Mouse (Mus musculus): ENCODE data around the gene Car10. TPM values are rescaled to one million over a fixed set of nuclear protein-coding genes. Genes with fewer than 3 reads are reported as not detected.
A peak's percentile ranks its signal among the peaks of the same experiment; 100 is the strongest.

Gene Car10
- polyA plus RNA-seq, 1 experiment, result not detected

DNA sequence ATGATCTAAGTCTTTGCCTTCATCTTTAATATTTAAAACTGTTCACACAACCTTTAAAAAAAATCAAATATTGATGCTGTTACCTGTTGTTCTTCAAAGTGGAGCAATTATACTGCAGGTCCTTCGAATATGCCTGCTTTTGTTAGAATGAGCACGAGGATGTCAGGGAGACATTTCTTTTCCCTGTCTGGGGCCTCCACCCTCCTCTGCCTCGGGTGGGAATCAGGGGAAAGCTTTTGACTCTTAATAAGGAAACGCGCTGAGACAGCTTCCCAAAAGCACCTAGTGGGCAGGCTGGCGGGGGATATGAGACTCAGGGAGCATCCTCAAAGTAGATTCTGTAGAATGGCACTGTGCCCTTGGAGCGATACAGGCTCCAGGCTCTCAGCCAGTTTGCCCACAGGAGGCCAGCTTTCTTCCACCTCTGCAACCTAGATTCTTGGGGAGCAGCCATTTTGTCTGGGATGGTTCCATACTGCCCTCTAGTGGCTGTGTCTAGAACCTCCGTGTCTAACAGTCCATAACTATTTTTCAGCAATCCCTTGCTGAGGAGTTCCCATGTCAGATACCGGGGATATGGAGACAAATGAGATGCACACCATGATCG, 373.8 kb downstream of the Car10 start:
- DNase-seq (ENCODE audit: low read depth, low spot score), result peak; percentile 35
- WGBS, result 41% methylated on average over 10 of the region's 10 CpGs

DNA sequence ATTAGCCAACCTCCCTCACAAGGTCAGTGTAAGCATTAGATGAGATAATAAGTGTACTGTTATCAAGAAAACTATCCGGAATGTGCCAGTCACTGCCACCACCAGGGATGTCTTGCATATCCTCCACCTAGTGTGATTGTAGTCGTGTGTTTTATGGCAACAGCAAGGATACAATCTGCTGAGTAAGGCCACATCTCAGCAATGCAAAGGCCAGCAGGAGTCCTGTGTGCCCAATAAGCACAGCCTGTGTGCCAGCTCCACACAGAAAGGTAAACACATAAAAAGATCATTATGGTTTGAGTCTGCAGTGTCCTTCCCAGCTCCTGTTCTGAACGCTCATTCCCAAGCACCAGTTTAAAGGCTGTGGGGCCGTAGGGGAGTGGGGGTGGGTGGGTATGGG, 386.8 kb downstream of the Car10 start:
- WGBS, result 27% methylated on average over 4 of the region's 4 CpGs
- no peak for DNase-seq (ENCODE audit: low read depth, low spot score)

DNA sequence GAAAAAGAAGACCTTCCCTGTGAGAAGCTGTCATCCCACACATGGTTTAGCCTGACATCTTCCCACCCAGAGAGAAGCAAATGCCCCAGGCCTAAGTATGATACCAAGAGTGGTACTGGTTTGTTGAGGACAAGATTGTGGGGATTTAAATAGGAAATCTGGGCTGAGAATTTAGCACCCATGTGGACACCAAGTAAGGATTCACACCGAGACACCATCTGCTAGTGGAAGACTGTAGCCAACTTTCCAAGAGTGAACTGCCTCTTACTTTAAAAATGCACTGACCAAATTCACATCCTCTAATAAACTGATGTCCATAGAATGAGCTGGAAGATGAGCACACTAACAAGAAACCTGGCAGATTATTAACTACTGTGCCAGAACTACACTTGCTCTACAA, 389.2 kb downstream of the Car10 start:
- DNase-seq (ENCODE audit: low read depth, low spot score), result no peak
- 74% methylated on average over 1 of the region's 1 CpGs for WGBS

DNA sequence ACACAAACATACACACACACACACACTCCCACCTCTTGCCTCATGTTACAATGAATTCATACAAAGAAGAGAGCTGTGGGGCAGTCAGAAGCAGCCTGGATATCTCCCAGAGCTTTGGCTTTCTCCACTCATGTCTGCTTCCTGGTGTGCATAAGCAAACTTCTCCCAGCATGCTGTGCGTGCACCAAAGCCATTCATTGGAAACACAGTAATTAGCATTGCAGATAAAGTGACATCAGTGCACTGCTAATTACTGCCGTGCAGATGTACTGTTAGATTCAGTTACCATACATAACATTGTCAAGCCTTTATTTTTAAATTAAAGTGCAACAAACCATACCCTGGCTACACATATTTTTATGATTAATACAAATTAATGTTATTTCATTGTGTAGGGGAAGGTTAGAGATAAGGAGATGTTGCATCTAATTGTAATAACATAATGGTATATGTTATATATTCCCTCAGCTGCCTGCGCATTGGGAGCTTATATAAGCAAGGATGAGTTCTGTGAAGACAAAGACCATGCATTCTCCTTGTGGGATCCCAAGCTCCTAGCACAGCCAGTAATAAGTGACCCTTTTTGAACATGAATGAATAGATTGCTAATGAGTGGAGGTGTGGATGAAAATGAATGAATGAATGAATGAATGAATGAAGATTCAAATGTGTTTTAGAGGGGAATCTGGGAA, 390.2 kb downstream of the Car10 start:
- no peak for DNase-seq (ENCODE audit: low read depth, low spot score)
- 84% methylated on average over 3 of the region's 3 CpGs for WGBS

DNA sequence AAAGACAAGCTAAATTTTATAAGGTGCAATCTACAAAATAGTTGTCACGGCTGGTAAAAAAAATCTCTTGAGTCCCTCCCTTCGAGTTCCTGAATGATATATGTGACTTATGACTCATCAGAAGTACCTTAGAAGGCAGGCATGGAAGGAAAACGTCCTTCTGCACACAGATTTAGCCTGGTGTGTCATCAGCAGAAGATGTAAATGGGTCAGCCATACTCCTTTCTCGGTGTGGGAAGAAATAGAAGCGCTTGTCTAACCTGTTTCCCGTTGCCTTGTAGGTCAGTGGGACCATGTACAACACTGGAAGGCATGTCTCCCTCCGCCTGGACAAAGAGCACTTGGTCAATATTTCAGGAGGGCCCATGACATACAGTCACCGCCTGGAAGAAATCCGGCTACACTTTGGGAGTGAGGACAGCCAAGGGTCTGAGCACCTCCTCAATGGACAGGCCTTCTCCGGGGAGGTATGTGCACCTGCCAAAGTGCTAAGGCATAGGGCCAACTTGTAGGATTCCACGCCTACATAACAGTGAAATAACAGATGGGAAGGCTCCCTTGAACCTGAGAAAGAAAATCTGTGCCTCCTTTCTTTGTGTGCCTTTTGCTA, 392.5 kb downstream of the Car10 start:
- WGBS, result 70% methylated on average over 11 of the region's 11 CpGs

DNA sequence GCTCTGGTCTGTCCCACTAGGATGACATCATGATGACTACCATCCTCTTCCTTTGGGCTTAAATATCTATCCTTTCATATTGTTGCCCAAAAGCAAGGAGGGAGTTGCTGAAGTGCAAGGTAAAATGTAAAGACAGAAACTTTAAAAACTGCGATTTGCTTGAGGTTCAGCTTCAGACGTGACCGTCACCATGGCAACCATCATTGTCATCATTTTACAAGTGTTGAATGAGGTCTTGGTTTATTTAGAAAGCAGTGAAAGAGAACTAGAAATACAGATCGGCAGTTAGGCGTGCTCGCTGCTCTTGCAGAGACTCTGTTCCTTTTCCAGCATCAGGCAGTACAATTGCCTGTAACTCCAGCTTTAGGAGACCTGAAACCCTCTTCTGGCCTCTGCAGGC, 400.1 kb downstream of the Car10 start:
- WGBS, result 50% methylated on average over 6 of the region's 6 CpGs
- no peak for DNase-seq (ENCODE audit: low read depth, low spot score)

More for the DNA sequence above, 392.5 kb downstream of the Car10 start:
- no peak for DNase-seq (ENCODE audit: low read depth, low spot score)

DNA sequence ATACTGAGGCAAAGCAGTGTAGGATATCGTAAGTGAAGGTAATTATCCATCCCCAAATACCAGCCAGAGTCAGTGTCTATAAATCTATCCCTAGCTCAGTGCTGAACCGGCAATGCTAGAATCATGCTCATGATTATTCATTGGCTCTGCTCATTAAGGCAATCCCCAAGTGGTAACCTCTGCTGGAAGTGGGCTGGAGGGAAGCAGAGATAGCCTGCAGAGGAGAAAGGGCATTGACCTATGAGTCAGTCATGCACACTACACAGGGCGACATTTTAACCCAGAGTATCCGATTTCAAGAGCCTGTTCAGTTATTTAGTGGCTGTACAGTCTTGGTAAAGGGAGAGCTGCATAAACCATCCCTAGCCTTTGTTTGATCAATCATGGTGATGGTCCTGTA, 402.6 kb downstream of the Car10 start:
- no peak for DNase-seq (ENCODE audit: low read depth, low spot score)
- WGBS, result 18% methylated on average over 4 of the region's 4 CpGs

DNA sequence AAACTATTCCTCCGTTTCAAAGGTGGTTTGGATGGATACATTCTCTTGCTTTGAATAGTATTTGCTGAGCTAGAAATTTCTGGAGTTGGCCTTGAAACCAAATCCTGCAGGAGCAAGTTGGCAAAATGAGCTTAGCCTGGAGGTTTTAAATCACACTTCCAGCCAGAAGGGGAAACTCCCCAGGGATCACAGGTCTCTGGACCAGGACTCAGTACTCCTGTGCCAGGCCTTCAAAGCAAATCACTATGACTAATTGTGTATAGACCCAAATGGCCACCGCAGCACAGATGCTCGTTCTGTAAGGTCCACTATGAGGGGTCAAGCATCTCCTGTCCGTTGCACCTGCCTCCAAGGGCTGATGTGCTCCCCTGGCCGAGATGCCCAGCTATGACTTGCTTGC, 403.8 kb downstream of the Car10 start:
- WGBS, result 80% methylated on average over 5 of the region's 5 CpGs
- no peak for DNase-seq (ENCODE audit: low read depth, low spot score)

DNA sequence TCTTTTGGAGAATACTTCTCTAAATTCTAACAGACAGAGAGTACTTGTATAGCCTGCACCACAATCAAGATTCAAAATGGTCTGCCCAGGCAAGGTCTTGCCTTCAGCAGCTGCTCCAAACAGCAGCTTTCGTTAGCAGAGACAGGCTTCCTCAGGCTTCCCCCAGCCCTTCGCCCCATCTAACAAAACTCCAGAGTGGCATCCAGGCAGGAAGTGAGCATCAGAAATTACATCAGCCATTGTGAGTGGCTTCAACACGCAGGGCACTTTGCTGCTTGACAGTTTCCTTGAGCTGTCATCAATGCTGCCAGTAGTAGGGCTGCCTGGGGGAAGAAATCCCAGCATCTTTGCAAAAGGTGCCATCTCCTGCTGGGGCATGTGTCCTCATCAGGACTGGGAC, 405.0 kb downstream of the Car10 start:
- WGBS, result 68% methylated on average over 3 of the region's 3 CpGs
- no peak for DNase-seq (ENCODE audit: low read depth, low spot score)

DNA sequence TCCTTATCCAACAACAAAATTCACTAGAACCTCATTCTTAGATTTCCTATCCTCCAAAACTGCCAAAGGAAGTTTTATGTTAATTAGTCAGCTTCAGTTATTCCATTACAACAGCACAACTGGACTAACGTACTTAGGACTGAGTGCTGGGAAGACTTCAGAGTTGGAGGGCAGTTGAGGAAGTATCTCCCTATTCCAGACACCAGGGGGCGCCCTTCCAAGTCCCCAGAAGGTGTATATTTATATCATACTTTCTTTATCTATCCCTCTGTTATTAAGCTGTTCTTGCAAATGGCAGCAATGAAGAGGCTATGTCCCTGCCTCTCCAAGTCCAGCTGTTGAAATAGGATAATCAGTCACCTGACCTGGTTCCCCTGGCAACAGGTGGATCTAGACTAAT, 405.6 kb downstream of the Car10 start:
- DNase-seq (ENCODE audit: low read depth, low spot score), result no peak
- 26% methylated on average over 2 of the region's 2 CpGs for WGBS

DNA sequence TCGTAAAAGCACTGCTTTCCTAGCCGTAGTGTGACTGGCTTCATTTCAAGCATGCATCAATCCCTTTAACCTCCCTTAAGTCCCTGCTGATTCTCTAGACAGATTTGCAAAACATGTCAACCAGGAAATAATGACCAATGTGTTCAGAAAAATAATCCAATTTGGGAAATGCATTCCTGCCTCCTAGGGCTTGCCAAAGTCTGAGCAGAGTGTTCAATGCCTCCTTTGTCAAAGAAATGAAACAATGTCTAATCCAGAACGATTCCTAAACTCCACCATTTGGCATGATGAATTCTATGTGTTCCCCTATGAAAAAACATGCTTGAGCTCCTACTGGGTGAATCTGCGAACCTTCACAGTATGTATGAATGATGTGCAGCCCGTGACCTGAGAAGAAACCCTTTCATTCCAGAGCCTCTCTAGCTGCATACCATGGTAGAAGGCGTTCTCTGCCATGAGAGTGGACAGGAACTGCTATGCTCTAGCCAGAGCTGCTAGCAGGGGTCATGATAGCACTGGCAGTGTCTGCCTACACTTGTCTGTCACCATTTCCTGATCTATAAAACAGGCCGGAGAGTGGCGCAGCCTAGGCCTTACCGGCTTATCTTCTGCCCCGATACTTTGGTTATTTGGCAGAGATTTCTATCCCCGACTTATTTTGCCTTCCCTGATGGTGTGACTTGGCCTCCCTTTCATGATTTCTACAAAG, 411.9 kb downstream of the Car10 start:
- WGBS, result 64% methylated on average over 11 of the region's 11 CpGs

DNA sequence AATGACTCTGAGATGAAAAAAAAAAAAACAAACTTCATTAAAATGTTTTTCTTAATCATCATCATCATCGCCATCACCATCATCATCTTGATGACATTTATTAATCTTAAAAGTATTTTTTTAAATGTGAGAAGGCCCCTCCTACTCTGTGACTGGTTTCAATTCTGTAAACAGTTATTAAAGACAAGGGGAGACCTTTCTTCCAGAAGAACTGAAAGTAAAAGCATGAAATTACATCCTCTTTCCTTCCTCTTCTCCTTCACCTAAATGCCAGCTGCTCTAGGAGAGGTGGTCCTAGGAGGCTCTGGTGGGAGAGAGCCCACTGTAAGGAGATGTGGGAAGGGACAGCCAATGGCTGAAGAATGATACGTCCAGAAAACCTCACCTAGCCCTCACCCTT, 415.0 kb downstream of the Car10 start:
- DNase-seq (ENCODE audit: low read depth, low spot score), result no peak
- 73% methylated on average over 2 of the region's 2 CpGs for WGBS

More for the DNA sequence above, 411.9 kb downstream of the Car10 start:
- no peak for DNase-seq (ENCODE audit: low read depth, low spot score)

DNA sequence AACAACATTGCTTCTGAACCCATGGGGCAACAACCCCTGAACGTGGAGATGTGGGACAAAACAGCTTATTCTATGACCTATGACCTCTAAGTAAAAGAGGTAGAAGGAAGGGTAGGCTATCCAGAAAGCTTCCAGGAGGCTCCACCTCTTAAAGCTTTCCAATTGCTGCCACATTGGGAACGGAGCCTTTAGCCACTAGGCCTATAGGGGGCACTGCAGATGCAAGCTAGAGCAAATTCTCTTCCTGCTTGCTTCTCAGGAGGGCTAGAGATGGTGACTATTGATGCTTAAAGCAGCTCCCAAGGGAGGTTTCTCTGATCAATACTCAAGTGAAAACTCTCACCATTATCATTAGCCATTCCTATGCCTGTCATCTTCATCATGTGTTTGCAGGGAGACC, 416.6 kb downstream of the Car10 start:
- WGBS, result 38% methylated on average over 2 of the region's 2 CpGs
- no peak for DNase-seq (ENCODE audit: low read depth, low spot score)

DNA sequence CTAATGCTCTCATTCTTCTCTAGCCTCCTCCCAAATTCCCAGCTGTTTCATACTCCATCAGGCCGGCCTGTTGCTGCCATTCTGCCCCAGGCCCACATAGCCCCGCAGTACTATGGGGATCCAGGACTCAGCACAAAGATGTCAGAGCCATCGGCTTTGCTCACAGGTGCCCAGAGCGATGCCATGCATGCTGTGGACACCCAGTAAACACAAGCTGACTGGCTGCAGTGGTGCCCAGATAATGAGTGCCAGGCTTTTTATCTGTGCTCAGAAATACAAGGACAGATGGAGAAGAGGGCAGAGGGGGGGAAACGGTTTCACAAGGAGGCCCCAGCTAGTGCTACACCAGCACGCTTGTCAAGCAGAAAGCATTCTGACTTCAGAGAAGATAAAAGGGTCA, 417.7 kb downstream of the Car10 start:
- WGBS, result 89% methylated on average over 6 of the region's 6 CpGs
- DNase-seq (ENCODE audit: low read depth, low spot score), result no peak

DNA sequence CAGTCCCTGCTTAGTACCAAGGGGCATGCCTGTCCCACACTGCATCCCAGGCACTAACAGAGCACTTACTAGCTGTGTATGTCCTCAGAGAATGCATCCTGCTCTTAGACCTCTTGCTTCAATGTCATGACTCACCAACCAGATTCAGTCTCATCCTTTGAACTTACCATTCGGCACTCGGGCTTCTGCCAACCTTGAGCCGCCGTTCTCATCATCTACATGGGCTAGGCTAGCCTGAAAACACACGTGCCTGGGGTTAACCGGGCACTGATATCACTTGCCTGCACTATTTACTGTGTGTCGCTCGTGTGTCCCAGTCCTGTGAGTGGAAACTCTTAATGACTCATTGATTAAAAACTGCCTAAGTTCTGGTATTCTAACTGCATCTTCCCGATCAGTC, 418.4 kb downstream of the Car10 start:
- 81% methylated on average over 9 of the region's 9 CpGs for WGBS

DNA sequence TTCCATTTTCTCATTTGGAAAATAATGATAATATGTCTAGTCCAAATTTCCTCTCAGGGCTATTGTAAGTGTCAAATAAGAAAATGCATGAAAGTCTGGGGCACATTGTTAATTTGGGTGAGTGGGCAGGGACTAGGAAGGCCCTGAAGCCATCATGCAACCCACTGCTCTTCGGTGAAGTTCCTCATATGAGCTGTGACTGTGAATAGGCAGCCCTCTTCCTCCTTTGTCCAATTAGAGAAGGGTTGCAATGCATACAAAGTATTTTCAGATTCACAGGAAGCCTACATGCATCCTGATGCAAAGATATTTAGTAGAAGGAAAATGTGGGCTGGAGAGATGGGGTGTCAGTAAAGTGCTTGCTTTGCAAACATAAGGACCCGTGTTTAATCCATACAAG, 419.1 kb downstream of the Car10 start:
- no peak for DNase-seq (ENCODE audit: low read depth, low spot score)
- WGBS, result 66% methylated on average over 2 of the region's 2 CpGs

More for the DNA sequence above, 418.4 kb downstream of the Car10 start:
- no peak for DNase-seq (ENCODE audit: low read depth, low spot score)

DNA sequence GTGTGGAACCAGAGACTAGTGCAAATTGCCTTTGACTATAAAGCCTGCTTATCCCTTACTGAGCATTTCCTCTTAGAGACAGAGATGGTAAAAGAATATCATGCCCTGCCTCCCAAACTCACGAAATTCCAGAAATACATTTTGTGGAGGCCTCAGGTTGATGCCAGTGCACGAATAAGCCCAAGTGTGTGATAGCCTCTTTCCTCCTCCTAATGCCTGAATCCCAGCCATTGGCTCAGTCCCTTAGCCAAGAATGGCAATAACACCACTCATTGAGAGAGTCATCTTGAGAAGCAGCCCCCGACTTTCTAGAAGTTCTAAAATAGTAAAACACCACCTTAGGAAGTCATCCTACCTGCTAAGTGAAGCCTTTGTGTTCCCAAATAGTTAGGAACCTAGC, 424.7 kb downstream of the Car10 start:
- DNase-seq (ENCODE audit: low read depth, low spot score), result no peak
- WGBS, result 70% methylated on average over 3 of the region's 3 CpGs

DNA sequence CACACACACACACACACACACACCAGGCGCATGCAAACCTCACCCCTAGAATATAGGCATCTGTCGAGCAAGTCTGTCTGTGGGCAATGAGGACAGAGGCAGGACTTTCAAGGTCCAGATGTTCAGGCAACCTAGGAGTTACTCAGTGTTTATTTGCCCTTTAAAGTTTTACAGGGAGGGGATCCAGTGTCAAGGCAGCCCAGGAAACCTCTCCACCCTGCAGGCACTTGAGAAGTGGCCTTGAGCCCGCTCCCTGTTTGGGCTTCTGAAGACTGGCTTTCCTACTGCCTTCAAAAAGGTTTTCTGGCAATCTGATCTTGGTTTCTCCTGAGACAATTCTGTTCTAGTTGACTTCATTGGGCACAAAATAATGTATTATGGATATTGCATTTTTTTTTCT, 428.1 kb downstream of the Car10 start:
- WGBS, result 69% methylated on average over 3 of the region's 3 CpGs
- no peak for DNase-seq (ENCODE audit: low read depth, low spot score)

DNA sequence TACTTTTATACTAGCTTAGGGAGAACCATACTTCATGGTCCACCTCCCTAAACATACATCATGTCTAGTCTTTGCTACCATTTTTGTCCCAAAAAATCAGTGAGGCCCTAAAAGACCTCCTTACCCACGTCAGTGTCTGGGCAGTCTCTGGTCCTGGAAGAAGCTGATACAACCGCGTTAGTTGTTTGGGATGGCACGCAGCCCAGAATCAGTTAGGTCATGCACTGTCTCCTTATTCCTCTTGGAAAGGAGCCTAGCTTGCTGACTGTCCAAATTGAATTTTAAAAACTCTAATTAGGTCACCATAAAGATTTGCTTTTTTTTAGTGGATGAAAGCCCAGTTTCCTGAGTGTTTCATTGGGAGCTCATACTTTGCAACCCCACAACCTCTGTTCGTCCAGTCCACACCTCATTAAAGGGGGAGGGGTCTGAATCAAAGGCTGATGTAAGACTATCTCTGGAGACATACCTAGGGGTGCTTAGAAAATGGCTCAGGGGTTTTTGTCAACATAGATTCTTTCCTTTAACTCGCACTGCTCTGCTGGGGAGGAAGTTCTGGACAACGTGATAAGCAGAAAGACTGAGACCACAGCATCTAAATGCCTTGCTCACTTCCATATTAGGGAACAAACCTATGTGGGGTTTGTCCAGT, 433.3 kb downstream of the Car10 start:
- WGBS, result 33% methylated on average over 7 of the region's 7 CpGs
- DNase-seq (ENCODE audit: low read depth, low spot score), result no peak

DNA sequence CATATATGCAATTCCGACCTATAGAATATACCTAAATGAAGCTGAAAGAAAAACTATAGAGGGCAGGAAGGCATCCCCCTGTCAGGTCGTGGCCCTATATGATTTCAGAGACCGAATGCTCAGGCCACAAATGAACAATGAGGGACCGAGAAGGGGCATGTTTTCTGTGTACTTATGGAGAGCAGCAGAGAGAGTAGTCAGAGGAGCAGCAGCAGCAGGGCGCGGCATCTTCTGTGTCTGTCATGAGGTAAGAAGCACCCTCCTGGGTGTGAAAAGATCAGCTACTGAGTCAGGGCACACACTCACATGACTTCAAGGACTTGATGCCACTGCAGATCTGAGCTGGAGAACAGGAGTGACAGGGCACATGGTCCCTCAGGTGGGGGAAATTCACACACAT, 438.4 kb downstream of the Car10 start:
- no peak for DNase-seq (ENCODE audit: low read depth, low spot score)
- WGBS, result 80% methylated on average over 6 of the region's 6 CpGs

Data from large intestine, adult 2 months (tissue).